Mouse (Mus musculus) liver (tissue): ENCODE data around the gene Gm10570.

Experiments
- DNase-seq: peaks from one replicate; pipeline ENCODE4 v3.0.0-alpha.2; 2020; ENCODE audit warnings: mixed read lengths

Gene Gm10570

DNA sequence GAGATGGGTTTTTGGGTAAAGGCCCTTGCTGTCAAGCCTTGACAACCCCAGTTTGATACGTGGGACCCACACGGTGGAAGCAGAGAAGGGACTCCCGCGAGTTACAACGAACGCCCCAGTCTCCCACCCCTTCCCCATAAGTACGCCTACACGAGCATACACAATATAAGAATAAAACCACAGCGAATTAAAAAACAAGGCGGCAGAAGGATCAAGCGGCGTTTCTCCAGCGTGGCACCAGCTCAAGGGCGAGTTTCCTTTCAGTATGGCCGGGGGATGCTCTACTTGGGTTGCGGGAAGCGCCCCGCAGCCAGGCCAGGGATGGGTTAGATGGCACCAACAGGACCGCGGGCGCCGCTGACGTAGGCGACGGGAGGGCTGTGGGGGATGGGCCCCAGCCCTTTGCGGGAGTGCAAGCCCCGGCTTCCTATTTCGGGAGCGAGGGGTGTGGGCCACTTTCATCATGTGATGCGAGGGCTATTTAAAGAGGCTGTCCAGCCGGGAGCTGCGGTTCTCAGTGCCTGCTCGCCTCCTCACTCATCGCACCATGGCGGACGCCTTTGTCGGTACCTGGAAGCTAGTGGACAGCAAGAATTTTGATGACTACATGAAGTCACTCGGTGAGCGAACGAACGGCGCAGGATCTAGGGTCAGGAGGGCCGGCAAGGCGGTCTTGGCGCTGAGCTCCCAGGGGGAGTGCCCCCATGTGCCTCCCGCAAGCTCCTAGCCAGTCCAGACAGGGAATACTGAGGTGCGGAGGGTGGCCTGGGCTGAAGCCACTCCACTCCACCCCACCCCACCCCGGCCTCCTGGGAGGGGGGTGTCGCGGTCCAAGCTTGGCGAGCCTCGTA is at the start of gene Gm10570, which contains the start of gene Fabp3:
Gene Gm10570 (minus strand): TSS at position 444 of the 851 bp plus-strand sequence.
Gene Fabp3 (plus strand): TSS at position 365 of the 851 bp plus-strand sequence.
- DNase-seq, result no peak

DNA sequence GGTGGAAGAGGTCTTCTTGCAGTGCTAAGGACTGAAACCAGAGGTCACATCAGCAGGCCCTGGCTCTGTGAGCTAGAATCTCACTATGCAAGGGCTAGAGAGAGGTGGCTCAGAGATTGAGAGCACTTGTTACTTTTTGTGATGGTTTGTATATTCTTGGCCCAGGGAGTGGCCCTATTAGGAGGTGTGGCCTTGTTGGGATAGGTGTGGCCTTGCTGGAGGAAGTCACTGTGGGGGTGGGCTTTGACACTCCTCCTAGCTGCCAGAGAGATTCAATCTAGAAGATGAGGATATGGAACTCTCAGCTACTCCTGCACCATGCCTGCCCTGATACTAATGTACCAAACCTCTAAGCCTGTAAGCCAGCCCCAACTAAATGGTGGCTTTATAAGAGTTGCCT is 49.5 kb upstream of the Gm10570 start:
- DNase-seq, result peak; percentile 35

DNA sequence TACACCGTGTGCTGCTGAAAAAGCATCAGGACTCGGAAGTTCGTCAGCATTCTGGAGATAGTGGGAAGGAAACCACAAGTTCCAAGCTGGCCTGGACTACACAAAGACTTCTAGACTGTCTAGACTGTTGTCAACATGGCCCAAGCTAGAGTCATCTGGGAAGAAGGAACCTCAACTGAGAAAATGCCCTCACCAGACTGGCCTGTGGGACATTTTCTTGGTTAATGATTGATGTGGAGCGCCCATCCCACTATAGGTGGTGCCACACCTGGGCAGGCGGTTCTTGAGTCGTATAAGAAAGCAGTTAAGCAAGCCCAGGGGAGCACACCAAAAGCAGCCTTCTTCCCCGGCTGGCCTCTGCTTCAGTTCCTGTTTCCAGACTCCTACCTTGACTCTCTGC is 44.1 kb upstream of the Gm10570 start:
- DNase-seq, result no peak

DNA sequence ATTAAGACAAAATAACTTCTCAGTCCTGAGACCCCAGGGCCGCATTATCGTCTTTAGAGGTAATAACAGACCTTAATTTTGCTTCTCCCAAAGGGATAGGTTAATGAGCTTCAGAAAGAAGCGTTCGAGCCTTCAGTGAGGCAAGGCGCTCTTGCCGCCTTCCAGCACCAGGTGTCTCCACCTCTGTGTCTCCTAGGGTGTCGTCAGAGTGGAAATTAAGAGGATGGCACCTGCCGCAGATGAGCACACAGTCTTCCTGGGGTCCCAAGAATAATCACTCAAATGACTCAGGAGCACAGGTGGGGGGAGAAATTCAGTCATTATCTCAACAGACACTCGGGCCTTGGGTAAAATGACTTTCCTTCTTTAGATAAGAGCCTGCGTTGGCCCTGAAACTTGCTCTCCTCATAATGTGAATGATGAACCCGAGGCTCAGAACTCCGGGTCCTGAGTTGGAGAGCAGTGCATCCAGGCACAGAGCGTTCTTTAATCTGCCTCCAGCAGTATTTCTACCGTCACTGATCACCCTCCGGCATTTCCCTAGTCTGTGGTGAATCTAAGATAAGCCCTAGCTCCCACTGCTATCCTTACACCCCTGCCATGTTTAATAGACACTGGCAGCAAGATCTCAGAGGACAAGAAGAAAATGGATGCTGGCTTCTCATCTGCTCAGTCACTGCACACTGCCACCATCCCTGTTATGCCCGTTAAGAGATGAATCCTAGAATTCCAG is 42.4 kb upstream of the Gm10570 start:
- no peak for DNase-seq

DNA sequence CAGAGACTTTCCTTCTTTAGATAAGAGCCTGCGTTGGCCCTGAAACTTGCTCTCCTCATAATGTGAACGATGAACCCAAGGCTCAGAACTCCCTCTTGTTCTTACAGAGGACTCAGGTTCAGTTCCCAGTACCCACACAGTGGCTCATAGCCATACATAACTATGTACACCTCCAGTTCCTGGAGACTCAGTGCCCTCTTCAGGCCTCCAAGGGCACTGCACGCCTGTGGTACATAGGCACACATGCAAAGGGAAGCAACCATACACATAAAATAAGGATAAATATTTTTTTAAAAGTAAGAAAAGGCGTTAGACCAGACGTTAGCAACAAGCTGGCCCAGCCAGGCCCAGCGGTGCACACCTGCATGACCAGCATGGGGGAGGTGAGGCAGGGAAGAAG is 41.2 kb upstream of the Gm10570 start:
- DNase-seq, result peak; percentile 15

DNA sequence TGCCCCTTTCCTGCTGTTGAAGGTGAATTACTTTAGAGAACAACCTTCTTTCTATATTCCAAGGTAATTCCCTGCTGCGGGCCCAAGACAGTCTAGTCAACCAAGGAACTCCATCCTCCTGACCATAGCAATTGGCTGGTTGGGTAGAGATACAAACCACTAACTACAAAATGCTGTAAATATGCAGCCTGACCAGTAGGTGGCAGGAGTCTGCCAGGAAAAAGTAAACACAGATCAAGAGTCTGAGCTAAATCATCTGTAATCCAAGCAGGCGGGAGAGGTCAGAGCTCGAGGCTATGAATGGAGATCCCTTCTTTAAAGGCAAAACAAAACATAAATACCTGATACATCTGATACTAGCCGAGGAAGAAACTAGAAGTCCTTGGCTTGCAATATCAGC is 33.2 kb upstream of the Gm10570 start:
- peak; percentile 61 for DNase-seq

DNA sequence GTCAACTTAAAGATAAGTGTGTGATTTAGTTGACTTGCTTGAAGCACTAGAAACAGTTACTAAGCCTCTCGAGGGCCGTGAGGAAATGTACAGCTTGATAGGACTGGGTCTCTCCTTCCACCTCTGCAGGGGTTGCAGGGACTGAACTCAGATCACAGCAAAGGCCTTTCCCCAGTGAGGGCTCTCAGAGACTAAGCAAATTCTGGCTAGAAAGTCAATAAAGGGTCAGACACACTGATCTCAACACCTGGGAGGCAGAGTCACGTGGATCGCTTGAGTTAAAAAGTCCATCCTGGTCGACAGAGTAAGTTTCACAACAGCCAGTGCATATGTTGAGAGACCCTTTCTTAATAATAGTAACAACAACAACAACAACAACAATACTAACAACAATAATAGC is 27.4 kb upstream of the Gm10570 start:
- DNase-seq, result no peak

DNA sequence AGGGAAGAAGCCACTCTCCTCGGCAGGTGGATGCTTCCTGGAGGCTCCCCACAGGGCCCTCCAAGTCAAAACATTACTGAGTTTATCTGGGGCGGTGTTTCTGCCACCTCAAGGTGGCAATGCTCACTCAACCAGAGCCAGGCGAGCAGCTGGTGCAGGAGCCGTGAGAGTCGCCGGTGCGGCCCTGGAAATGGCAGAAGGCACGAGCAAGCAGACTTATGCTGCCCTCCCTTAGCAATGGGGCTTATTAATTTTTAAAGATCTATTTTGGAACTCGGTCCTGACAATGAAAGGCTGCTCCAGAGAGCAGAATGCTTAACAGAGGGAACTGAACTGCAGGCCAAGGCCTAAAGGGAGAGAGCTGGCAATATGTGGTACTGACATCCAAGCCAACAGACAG is 18.9 kb upstream of the Gm10570 start:
- no peak for DNase-seq

DNA sequence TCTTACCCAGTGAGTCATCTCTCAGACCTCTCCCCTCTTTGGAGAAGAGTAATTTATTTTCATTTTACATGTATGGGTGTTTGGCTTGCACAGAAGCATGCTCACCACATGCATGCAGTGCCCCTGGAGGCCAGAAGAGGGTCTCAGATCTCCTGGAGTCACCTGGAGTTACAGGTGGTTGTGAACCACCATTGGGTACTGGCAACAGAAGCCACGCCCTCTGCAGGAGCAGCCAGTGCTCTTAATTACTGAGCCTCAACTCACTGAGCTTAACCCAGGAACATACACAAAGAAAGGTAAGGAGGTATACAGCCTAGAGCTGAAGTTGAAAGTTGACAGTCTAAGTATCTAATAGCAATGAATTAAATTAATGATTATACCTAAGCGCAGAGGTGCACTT is 17.0 kb upstream of the Gm10570 start:
- DNase-seq, result no peak

DNA sequence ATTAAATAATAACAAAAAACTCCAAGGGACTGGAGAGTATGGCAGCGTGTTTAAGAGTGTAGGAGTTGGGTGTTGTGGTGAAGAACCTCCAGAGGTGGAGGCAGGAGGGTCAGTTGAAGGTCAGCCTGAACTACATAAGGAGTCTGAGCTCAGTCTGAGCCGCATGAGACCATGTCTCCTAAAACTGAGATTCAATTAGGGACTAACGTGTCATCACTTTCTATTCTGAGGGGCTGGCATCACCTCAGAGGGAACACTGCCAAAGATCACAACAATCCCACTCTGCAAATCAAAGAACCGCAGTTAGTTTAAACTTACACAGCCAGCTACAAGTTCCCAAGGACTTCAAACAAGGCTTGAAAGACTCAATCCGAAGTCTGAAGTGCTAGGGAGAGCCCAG is 15.1 kb upstream of the Gm10570 start:
- DNase-seq, result no peak

DNA sequence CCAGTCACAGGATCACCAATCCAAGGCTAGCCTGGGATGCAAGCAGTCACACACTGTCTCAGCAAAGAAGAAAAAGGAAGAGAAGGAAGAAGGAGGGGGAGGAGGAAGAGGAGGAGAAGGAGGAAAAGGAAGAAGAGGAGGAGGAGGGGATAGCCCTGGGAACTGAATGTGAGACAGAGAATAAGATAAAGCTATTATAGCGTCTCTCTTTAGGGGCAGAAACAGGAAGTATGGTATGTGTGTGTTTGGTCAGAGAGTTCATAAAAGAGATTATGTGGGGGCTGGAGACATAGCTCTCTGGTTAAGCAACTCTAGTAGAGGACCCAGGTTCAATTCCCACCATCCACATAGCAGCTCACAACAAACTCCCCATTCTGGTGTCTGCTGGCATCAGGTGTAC is 14.7 kb upstream of the Gm10570 start:
- no peak for DNase-seq

DNA sequence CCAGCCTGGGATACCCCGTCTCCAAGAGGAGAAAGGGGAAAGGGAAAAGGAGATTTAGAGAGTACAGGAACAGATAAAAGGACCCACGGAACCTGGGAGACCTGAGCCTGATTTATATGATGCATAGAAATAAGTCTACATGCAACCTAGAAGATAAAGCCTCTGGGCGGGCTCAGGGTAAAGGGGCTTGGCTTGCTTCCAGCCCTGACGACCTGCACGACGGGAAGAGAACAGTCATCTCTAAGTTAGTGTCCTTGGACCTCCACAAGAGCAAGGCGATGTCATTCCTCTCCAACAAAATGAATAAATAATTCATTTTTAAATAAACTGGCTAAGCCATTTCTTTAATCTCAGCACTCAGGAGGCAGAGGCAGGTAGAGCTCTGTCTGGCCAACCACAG is 14.1 kb upstream of the Gm10570 start:
- DNase-seq, result no peak

DNA sequence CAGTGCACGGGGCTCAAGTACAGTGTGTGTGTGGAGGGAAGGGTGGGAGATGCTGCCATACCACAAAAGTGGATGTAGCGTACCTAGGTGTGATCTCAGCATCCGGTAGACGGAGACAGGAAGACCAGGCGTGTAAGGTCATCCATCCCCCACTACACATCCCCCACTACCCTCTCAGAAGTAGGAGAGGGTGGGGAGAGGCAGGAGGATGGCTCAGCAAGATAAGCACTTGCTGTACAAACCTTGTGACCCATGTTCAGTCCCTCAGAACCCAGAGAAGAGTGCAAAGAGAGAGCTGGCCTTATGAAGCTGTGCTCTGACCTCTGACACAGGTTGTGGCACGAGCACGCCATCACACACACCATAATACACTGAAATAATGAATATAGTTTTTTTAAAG is 13.2 kb upstream of the Gm10570 start:
- no peak for DNase-seq

DNA sequence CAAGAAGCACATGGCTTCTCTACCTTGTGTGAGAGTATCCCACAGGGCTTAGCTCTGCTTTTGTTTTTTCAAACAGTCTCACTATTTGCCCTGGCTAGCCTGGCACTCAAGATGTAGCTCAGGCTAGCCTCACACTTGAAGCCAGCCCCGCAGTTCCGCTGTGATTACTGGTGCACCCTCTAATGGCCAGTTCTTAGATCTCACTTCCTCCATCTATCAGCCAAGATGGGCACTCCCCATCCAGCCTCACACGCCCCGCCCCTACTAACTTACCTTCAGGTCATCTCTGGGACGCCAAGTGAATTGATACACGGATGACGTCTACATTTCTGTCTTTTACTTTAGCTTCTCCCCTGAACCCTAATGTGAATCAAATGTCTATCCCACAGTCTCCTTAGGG is 11.1 kb upstream of the Gm10570 start:
- no peak for DNase-seq

DNA sequence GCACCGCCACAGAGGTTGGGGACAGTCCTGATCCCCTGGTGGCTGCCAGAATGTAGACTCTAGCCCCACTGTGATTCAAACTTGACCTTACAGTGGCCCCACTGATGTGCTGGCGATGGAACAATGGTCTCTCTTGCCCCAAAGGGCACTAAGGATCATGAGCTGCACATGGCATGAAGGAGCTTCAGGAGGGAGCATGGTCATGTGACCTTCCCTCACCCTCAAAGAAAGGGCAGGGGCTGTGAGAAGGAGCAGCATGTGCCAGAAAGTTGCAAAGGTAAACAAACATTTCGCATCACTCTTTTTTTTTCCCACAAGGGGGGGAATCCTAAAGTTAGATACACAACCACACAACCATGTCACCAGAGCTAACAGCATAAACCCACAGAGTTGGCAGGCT is 9.6 kb upstream of the Gm10570 start:
- DNase-seq, result no peak

DNA sequence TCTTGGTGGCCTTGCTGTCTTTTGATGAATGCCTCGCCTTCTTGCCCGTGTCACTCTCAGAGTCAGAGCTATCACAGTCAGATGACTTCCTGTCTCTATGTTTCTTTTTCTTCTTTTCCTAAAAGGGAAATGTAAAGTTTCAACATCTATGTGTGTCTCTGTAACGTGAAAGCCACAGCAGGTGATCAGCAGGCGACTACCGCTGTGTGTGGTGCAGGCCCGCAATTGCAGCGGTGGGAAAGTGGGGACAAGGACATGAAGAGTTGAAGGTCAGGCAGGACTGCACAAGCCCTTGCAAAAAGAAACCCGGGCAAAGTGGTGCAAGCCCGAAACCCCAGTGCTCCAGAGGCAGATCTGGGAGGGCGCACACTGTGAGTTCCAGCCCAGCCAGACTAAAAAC is 8.2 kb upstream of the Gm10570 start:
- no peak for DNase-seq

DNA sequence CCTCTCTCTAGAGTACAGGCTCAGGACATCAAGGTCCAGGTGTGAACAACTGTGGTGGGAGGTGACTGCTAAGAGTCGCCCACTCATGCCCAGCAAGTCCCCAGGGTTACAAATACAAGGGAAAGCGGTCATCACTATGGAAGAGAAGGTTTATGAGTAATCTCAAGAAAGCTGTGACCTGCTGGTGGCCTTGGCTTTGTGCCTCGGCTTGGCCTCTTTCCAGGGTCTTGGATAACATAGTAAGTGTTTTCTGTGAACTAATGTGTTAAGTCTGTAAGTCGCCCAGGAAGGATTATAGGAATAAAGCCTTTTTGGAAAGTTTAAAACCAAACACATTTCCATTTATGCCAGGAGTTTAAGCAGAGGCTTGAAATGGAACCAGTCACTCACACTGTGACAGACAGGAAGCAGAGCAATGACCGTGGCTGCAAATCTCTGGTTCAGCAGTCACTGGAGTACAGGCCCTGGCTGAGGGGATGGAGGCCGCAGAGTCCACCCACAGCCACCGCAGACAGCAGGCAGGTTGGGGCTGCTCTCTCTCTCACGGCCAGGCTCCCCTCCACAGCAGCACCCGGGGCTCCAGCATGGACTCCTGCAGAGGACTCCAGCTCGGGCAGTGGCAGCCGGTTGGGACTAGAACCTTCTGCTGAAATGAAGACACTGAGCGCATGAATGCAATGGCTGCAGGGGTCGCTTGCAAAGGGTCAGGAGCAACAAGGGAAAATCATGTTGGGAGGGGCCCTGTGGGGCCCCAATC is 7.5 kb upstream of the Gm10570 start:
- no peak for DNase-seq

DNA sequence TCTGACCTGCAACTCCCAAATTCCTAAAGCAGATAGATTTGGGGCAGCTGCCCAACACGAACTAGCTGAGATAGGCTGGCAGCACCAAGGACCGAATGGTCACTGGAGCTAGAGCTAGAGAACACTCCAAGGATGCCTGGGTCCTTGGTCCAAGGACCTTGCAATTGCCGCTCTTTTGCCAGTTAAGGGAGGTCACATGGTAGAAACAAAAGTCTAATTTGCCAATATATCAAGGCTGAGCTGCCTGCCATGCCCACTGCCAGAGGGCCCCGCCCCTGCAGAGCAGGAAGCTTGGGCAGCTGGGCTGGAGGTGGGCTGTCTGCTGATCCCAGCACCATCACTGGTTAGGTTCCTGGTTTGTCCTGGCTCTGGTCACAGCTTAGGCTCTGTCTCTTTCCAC is 5.1 kb upstream of the Gm10570 start:
- DNase-seq, result no peak

DNA sequence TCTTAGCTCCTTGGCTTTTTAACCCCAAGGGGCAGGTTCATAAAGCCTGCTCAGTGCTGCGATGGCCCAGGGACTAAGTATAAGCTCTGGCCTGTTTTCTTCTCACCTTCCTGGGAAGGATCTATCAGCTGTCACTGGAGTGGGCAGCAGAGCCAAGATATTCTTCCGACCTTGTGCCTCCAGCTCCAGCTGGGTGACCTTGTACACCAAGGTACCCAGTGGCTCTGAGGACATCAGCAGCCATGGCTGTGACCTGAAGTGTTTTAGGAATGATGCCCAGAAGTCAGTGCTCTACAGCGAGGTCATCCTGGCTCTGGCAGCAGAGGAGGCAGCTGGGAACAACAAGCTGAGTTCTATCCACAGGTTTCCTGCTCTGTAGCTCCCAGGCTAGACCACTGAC is 4.1 kb upstream of the Gm10570 start:
- DNase-seq, result no peak

DNA sequence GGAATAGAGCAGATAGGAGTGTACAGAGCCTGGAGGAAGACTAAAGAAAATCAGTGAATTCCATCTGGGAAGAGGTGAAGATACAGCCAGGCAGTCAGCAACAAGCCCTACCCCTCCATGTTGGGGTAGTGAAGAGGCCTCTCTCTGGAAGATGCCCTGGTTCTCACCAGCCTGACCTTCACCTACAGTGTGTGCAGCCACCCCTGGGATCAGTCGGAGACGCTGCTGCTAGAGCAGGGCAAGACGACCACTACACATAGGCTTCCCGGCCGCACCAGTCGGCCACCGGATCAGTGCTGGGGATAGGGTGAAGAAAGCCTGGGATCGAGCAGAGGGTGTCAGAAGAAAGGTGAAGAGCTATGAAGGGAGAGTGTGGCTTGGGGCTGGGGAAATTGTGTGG is 780 bp upstream of the Gm10570 start:
- DNase-seq, result no peak

DNA sequence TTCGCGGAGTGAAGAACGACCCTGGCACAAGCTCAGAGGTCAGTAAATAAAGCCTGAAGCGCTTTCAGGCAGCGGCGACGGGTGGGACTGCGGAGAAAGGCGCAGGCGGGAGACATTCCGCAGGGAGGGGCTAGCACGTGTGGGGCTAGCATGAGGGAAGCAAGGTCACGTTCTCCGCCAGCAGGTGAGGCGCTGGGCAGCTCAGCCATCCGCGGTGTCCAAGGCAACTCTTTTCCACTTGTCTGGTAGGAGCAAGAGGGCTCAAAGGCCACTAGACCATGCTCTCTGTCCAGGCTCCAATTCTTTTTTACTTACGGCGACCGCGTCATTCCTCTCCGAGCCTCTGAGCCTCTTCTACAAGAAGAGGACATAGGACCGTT is 633 bp downstream of the Gm10570 start:
- peak; percentile 50 for DNase-seq

DNA sequence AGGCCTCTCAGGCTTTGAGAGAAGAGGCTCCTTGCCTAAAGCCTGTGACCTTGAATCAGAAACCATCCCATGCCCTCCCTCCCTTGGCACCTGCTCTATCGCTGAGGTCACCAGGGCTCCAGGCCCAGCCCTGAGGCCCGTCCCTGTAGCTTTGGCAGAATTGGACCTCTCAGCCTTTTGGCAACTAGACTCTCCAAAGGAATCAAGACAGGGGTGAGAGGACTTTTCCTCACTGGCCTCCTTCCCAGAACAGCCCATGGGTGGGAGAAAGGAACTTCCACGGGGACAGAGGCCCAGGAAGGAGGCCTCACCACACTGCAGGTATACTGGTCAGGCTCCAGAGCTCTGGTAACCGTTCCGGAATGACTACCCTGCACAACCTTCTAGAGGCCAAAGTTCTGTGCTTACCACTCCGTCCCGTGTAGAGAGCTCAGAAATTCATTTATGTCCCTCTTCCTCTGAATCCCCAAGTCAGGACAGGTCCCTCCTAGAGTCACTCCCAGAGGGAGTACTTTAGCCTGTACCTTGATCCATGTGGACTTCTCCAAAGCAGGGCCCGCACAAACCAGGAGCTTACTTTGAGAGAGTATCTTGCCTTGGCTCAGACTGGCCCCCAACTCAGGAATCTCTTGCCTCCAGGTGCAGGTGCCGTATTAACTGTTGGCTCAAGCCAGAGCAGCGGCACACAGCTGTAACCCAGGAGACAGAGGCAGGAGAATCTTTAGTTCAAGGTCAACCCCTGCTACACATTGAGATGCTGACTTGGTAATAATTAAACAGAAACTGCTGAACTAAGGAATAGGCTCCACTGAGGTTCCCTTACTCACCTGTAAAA is 1.5 kb downstream of the Gm10570 start:
- no peak for DNase-seq

DNA sequence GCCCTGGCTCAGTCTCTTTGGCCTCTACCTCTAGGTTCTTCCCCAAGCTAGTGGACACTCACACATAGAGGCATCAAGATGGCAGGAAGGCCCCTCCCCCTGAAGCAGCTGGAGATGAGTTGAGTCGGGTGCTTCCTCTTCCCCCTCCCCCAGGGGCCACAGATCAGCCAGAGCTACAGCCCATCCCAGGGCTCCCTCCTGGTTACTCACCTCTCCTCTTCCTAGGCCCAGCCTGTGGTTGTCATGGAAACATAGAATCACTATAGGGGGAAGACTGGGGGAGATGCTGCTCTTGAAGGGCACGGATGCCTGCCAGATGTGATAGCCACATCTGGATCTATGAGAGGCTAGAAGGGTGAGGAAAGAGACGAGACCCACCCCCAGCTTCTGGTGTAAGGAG is 3.7 kb downstream of the Gm10570 start:
- DNase-seq, result no peak
